Mouse (Mus musculus) heart, embryonic 11.5 days (tissue): ENCODE measurements at regions not wholly inside any gene's neighbourhood (a gene's known extent, or its start where the extent isn't known, plus 50 kb on each side); places are given as distances from the start of the nearest gene placed in this dataset.
"Not testable (repeated sequence)": the region's sequence is repeated elsewhere in the genome, so short reads cannot be mapped to it uniquely, and the experiment has no call there.

ENCODE experiments used
- ATAC-seq: fragments of 200-750 bp; cut with Nextera tagmentation; replicated peaks from 2 replicates; pipeline ENCODE4 v1.8.0; 2017; ENCODE audit warnings: moderate library complexity; ENCODE audit not compliant: insufficient number of reproducible peaks, low FRiP score, low TSS enrichment
- H3K27ac ChIP-seq: fragments of 300-500 bp; sonication (generic); 2 replicates; pipeline ENCODE4 v1.5.1; 2014; ENCODE audit warnings: mild to moderate bottlenecking, low read depth, low read length
- H3K27me3 ChIP-seq: fragments of 300-500 bp; sonication (generic); 2 replicates; pipeline ENCODE4 v1.6.1; 2014; ENCODE audit warnings: mild to moderate bottlenecking, low read length, mixed read lengths; ENCODE audit not compliant: control insufficient read depth, insufficient read depth
- H3K36me3 ChIP-seq: fragments of 300-500 bp; sonication (generic); 2 replicates; pipeline ENCODE4 v1.6.1; 2014; ENCODE audit warnings: mild to moderate bottlenecking, low read length, moderate library complexity, mixed read lengths; ENCODE audit not compliant: control insufficient read depth, insufficient read depth
- H3K4me1 ChIP-seq: fragments of 300-500 bp; sonication (generic); 2 replicates; pipeline ENCODE4 v1.6.1; 2014; ENCODE audit warnings: low read length; ENCODE audit not compliant: control insufficient read depth, insufficient read depth
- H3K4me2 ChIP-seq: fragments of 300-500 bp; sonication (generic); 2 replicates; pipeline ENCODE4 v1.6.1; 2014; ENCODE audit warnings: mild to moderate bottlenecking, moderate library complexity
- H3K4me3 ChIP-seq: fragments of 300-500 bp; sonication (generic); 2 replicates; pipeline ENCODE4 v1.5.1; 2014; ENCODE audit warnings: low read depth, low read length
- H3K9ac ChIP-seq: fragments of 300-500 bp; sonication (generic); 2 replicates; pipeline ENCODE4 v1.6.1; 2014; ENCODE audit warnings: mild to moderate bottlenecking, low read depth, low read length, moderate library complexity
- H3K9me3 ChIP-seq: fragments of 300-500 bp; sonication (generic); replicated peaks from 2 replicates; pipeline ENCODE4 v1.6.1; 2016; ENCODE audit warnings: low read length; ENCODE audit not compliant: control insufficient read depth
- whole genome bisulfite sequencing: fragments of 180-500 bp; shearing (Covaris S2); extraction: QIAGEN DNeasy Blood & Tissue Kit; methylation state at CpG from one replicate; pipeline ENCODE4 v1.1.7; 2014; ENCODE audit not compliant: insufficient replicate concordance; 5-methylcytosine and 5-hydroxymethylcytosine counted together

DNA sequence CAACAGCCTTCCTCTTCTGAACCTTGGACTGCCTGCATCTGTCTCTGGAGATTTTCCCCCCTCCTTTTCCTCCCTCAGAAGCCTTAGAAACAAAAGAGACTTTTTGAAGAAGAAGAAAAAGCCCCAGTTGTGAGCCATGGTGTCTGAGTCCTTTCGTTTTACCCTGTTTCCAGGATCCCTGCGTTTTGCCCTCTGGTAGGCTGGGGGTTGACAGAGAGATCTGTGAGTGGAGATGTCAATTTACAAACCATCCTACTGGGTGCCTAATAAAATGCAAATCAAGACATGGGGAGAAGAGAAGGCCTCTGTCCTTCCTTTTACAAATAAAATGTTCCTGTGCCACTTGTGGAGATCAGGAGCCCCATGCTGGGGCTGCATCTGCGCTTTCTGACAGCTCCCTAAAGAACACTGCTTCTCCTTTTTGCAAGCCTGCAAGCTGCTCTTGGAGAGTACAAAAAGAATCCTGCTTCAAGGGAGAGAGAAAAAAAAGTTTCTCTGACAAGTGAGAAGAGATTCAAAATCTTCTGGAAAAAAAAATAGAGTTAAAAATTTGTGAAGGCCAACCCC is 421.4 kb downstream of the Tox3 start:
- no peaks in the 10 kb centered on the region for H3K36me3 ChIP-seq
- no peak overlapping the region for H3K27ac ChIP-seq
- no peak overlapping the region for H3K9ac ChIP-seq
- H3K9me3 ChIP-seq, result no peaks in the 10 kb centered on the region
- no peaks in the 10 kb centered on the region for H3K27me3 ChIP-seq
- 28% methylated on average over 3 of the region's 3 CpGs for WGBS
- H3K4me3 ChIP-seq, result no peak overlapping the region
- no peak for ATAC-seq
- no peak overlapping the region for H3K4me2 ChIP-seq
- no peaks in the 10 kb centered on the region for H3K4me1 ChIP-seq

GRCm38 (mm10) chr8:89924697-89925096 is 423.4 kb downstream of the Tox3 start:
- H3K4me2 ChIP-seq, H3K9me3 ChIP-seq, H3K36me3 ChIP-seq, ATAC-seq, H3K4me1 ChIP-seq, H3K27ac ChIP-seq, H3K4me3 ChIP-seq, H3K27me3 ChIP-seq, H3K9ac ChIP-seq: not testable (repeated sequence)
- WGBS, result 96% methylated on average over 8 of the region's 22 CpGs

DNA sequence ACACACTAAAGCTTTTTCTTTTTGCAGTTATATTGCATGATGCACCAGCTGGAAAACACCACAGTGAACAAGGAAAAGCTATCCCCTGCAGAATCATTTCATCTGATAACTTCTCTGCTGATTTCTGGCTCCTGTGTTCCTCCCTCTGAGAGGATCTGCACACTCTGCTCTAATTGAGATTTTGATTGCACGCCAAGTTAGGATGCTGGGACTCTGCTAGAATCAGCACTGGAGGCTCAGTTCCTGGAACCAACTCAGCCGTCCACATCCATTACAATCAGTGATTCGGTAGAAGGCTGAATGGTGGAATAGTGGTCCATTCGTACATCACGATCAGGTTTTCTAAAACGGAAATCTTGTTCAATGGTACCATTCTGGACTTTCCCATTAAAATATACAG is 434.1 kb downstream of the Tox3 start:
- Histone ChIP-seq H3K4me3 (no peak overlapping the region), H3K4me1 (no peaks in the 10 kb centered on the region), H3K36me3 (no peaks in the 10 kb centered on the region), H3K9me3 (no peaks in the 10 kb centered on the region), H3K4me2 (no peak overlapping the region), H3K9ac (no peak overlapping the region), H3K27ac (no peak overlapping the region), H3K27me3 (no peaks in the 10 kb centered on the region)
- WGBS, result 90% methylated on average over 6 of the region's 6 CpGs
- ATAC-seq, result no peak

GRCm38 (mm10) chr8:89906200-89906599 is 441.9 kb downstream of the Tox3 start:
- Histone ChIP-seq H3K4me3 (no peak overlapping the region), H3K4me2 (no peak overlapping the region)
- 80% methylated on average over 6 of the region's 6 CpGs for WGBS

GRCm38 (mm10) chr8:89905588-89905987 is 442.6 kb downstream of the Tox3 start:
- no peaks in the 10 kb centered on the region for H3K9me3 ChIP-seq
- H3K27ac ChIP-seq, result no peak overlapping the region
- 71% methylated on average over 3 of the region's 3 CpGs for WGBS
- no peak overlapping the region for H3K9ac ChIP-seq
- ATAC-seq, result no peak
- no peaks in the 10 kb centered on the region for H3K27me3 ChIP-seq
- no peaks in the 10 kb centered on the region for H3K4me1 ChIP-seq
- H3K4me3 ChIP-seq, result no peak overlapping the region
- H3K4me2 ChIP-seq, result no peak overlapping the region
- no peaks in the 10 kb centered on the region for H3K36me3 ChIP-seq

More at GRCm38 (mm10) chr8:89906200-89906599, 441.9 kb downstream of the Tox3 start:
- H3K9ac ChIP-seq, result no peak overlapping the region
- no peaks in the 10 kb centered on the region for H3K27me3 ChIP-seq
- H3K4me1 ChIP-seq, result no peaks in the 10 kb centered on the region
- H3K9me3 ChIP-seq, result no peaks in the 10 kb centered on the region
- no peak for ATAC-seq
- H3K27ac ChIP-seq, result no peak overlapping the region
- no peaks in the 10 kb centered on the region for H3K36me3 ChIP-seq

- Histone ChIP-seq H3K4me3 (no peak overlapping the region), H3K9ac (no peak overlapping the region), H3K36me3 (no peaks in the 10 kb centered on the region), H3K27ac (no peak overlapping the region), H3K9me3 (no peaks in the 10 kb centered on the region), H3K4me1 (no peaks in the 10 kb centered on the region), H3K4me2 (no peak overlapping the region), H3K27me3 (no peaks in the 10 kb centered on the region)
- no peak for ATAC-seq
- 69% methylated on average over 1 of the region's 1 CpGs for WGBS
Observed at GRCm38 (mm10) chr8:89903346-89903745, 444.8 kb downstream of the Tox3 start.

DNA sequence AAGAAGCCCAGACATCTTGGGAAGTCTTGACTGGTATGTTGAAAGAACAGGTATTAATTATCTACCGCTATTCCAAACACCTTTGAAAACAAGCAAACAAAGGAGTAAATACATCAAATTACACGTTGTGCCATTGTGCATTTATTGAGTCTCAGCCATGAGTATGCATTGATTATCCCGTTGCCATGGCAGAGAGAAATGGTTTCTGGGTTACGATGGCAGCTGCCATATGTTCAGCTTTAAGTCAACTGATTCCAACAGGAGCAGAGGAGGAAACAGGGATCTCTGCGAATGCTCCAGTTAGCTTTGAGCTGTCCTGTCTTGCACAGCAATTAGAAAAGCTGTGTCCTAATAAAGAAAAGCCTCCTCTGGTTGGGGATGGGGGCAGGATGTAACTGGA is 475.4 kb downstream of the Tox3 start:
- ATAC-seq, result no peak
- Histone ChIP-seq H3K27me3 (no peaks in the 10 kb centered on the region), H3K27ac (no peak overlapping the region), H3K4me3 (no peak overlapping the region), H3K9me3 (no peaks in the 10 kb centered on the region), H3K4me2 (no peak overlapping the region), H3K9ac (no peak overlapping the region), H3K4me1 (no peaks in the 10 kb centered on the region), H3K36me3 (no peaks in the 10 kb centered on the region)
- 76% methylated on average over 5 of the region's 5 CpGs for WGBS

- Histone ChIP-seq H3K36me3 (no peaks in the 10 kb centered on the region), H3K27me3 (no peaks in the 10 kb centered on the region), H3K4me1 (no peaks in the 10 kb centered on the region), H3K4me2 (no peak overlapping the region), H3K4me3 (no peak overlapping the region), H3K27ac (no peak overlapping the region), H3K9ac (no peak overlapping the region), H3K9me3 (no peaks in the 10 kb centered on the region)
- 73% methylated on average over 5 of the region's 5 CpGs for WGBS
- no peak for ATAC-seq
Observed at GRCm38 (mm10) chr8:89871966-89872365, 476.2 kb downstream of the Tox3 start.

DNA sequence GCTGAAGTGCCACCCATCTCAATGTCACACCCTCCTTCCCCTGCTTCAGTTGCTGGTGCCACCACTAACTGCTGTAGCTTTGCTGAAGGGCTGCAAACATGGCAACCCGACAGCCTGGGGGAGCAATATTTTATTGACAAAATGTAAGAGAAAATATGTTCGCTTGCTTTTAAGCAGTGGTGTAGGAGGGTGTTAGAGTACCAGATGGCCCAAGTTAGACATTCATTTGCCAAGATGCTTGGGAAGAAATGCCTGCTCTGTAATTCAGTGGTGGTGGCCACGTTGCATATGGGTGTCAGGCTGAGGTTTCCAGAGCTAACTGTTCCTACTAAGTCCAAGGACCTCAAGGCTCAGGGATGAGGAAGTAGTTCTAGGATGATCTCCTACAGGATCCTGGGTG is 488.3 kb downstream of the Tox3 start:
- WGBS, result 84% methylated on average over 3 of the region's 3 CpGs
- H3K4me1 ChIP-seq, result no peaks in the 10 kb centered on the region
- no peak for ATAC-seq
- H3K36me3 ChIP-seq, result no peaks in the 10 kb centered on the region
- H3K9ac ChIP-seq, result no peak overlapping the region
- no peak overlapping the region for H3K27ac ChIP-seq
- H3K9me3 ChIP-seq, result no peaks in the 10 kb centered on the region
- H3K27me3 ChIP-seq, result no peaks in the 10 kb centered on the region
- no peak overlapping the region for H3K4me2 ChIP-seq
- H3K4me3 ChIP-seq, result no peak overlapping the region
